Mouse (Mus musculus) common myeloid progenitor, adult 5-6 weeks (primary cell): ENCODE measurements at regions not wholly inside any gene's neighbourhood (a gene's known extent, or its start where the extent isn't known, plus 50 kb on each side); places are given as distances from the start of the nearest gene placed in this dataset.

Experiments
- ATAC-seq: replicated peaks from 2 replicates; pipeline ENCODE4 v1.8.0; 2016; ENCODE audit warnings: low read depth, mild to moderate bottlenecking, moderate TSS enrichment, inconsistent platforms; ENCODE audit not compliant: poor library complexity, severe bottlenecking

- no peak for ATAC-seq
Observed at GRCm38 (mm10) chr3:125048429-125048828, 355.4 kb upstream of the Ndst4 start.

GRCm38 (mm10) chr3:125049654-125050053 is 354.2 kb upstream of the Ndst4 start:
- no peak for ATAC-seq

- no peak for ATAC-seq
Observed at GRCm38 (mm10) chr3:125052852-125053251, 351.0 kb upstream of the Ndst4 start.

GRCm38 (mm10) chr3:125072683-125073082 is 331.2 kb upstream of the Ndst4 start:
- ATAC-seq = no peak

DNA sequence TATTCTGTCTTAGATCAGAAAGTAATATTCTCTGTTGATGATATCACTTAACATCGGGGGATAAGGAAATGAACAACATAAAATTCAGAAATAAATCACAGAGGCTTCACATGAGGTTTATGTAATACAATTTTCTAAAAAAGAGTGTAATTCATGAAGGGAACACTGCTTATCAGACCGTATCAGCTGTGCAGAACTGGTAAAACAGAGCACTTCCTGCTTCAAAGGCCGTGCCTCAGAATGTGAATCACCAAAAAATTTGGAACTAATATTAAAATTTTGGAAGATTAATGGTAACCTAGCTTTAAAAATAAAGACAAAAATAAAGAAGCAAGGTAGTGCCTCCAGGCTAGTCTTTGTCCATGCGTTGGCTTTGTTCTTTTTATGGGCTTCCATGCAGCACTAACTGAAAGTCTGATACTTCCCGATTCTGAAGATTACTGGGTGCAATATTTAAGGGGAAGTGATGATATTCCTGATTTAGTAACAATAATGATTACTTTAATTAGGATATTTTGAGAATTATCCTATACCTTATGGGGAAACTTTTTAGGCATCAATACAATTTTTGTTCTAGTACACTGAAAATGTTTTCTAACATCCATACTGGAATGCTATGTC is 310.8 kb upstream of the Ndst4 start:
- peak; percentile 82 for ATAC-seq
